Mouse (Mus musculus) midbrain, postnatal 0 days (tissue): ENCODE measurements around the gene Naa15. TPM values are rescaled to one million over a fixed set of nuclear protein-coding genes. Genes with fewer than 3 reads are reported as not detected.
A peak's percentile ranks its signal among the peaks of the same experiment; 100 is the strongest.

Experiments used
- ATAC-seq: fragments of 200-750 bp; cut with Nextera tagmentation; 2 replicates; pipeline ENCODE4 v1.8.0; 2017; ENCODE audit warnings: moderate number of reproducible peaks, mild to moderate bottlenecking, moderate TSS enrichment, moderate library complexity; ENCODE audit not compliant: low FRiP score
- DNase-seq: peaks from one replicate; pipeline ENCODE4 v3.0.0-alpha.2; 2015; ENCODE audit warnings: low spot score
- H3K27ac ChIP-seq: fragments of 300-500 bp; sonication (generic); 2 replicates; pipeline ENCODE4 v1.5.1; 2014; ENCODE audit warnings: low read depth, mild to moderate bottlenecking, low read length, mixed read lengths
- H3K27me3 ChIP-seq: fragments of 300-500 bp; sonication (generic); 2 replicates; pipeline ENCODE4 v1.6.1; 2014; ENCODE audit warnings: low read length, control low read depth, mixed read lengths; ENCODE audit not compliant: insufficient read depth
- H3K36me3 ChIP-seq: fragments of 300-500 bp; sonication (generic); 2 replicates; pipeline ENCODE4 v1.6.1; 2014; ENCODE audit warnings: low read length, control low read depth, mixed read lengths; ENCODE audit not compliant: insufficient read depth
- H3K4me1 ChIP-seq: fragments of 300-500 bp; sonication (generic); 2 replicates; pipeline ENCODE4 v1.6.1; 2014; ENCODE audit warnings: mild to moderate bottlenecking, control low read depth, antibody characterized with exemption, low read length, mixed read lengths; ENCODE audit not compliant: insufficient read depth
- H3K4me2 ChIP-seq: fragments of 300-500 bp; sonication (generic); 2 replicates; pipeline ENCODE4 v1.6.1; 2014; ENCODE audit warnings: low read depth, mild to moderate bottlenecking, low read length, mixed read lengths; ENCODE audit not compliant: poor library complexity, severe bottlenecking
- H3K4me3 ChIP-seq: fragments of 300-500 bp; sonication (generic); 2 replicates; pipeline ENCODE4 v1.5.1; 2014; ENCODE audit warnings: low read depth, mild to moderate bottlenecking, low read length, moderate library complexity
- H3K9ac ChIP-seq: fragments of 300-500 bp; sonication (generic); replicated peaks from 2 replicates; pipeline ENCODE4 v1.6.1; 2014; ENCODE audit warnings: mild to moderate bottlenecking, low read length, moderate library complexity, mixed read lengths; ENCODE audit not compliant: poor library complexity, severe bottlenecking
- H3K9me3 ChIP-seq: fragments of 300-500 bp; sonication (generic); 2 replicates; pipeline ENCODE4 v1.6.1; 2016; ENCODE audit warnings: low read length, control low read depth
- CTCF ChIP-seq: IDR thresholded peaks from 2 replicates; pipeline ENCODE4 v1.5.1; 2016; ENCODE audit warnings: antibody characterized with exemption, mild to moderate bottlenecking
- whole genome bisulfite sequencing: fragments of 180-500 bp; shearing (Covaris S2); extraction: QIAGEN DNeasy Blood & Tissue Kit; methylation state at CpG from one replicate; pipeline ENCODE4 v1.1.7; 2014; 5-methylcytosine and 5-hydroxymethylcytosine counted together
- polyA plus RNA-seq: library from polyadenylated mRNA; unstranded; fragments of >200 nt; fragmentation: Nextera tagmentation; extraction: Ambion mirVana; gene quantifications from 2 replicates; pipeline ENCODE4 v1.2.1, GENCODE M21; 2015
- total RNA-seq: library from RNA; depleted of rRNA; stranded (reverse); fragments of >200 nt; gene quantifications from 2 replicates; pipeline ENCODE4 v1.2.3, GENCODE M21; 2014; rRNA removed

Gene Naa15
- 19.5 and 33.8 TPM in 2 replicates for total RNA-seq
- 26.4 and 29.7 TPM in 2 replicates for polyA plus RNA-seq

DNA sequence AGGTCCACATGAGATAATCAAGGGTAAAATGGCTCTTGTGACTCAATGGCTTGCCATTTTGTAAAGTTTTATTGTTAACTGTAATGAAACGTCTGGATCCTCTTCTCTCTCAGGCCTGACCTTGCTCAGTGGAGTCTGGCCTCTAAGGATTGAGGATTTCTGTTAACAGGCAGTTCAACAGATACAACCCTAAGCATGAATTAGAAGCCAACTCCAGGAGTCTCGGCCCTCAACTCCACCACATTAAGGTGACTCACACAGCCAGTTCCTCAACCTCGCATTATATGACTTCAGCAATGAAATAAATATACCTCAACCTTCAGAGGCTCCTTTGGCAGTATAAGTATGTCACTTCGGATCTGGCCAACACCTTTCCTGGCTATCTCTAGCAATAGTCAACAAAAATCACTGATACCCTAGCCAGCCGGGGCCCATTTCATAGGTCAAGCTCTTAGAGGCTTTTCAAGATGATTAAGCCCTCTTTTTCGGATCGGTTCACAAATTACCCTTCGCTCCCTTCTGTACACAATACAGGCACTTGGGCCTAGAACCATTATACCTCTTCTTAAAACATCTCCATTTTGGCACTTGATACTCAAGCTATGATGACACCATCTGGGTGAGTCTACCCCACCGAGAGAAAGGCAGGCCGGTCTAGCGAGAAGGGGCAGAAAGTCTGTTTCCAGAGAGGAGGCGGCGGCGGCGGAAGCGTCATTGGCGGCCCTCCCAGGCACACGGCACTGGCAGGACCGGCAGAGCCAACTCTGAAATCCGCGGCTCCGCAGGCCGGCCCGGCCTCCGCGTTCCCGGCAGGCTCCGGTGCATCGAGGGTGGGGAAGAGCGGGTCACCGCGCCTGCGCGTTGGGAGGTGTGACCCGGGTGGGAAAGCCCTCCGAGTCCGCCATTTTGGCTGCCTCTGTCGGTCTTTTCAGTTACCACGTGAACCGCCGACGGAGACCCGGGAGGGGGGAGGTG lies at the start of gene Naa15:
TSS of gene Naa15 (plus strand) at position 51 of the 975 bp plus-strand sequence.
- no peaks in the 10 kb centered on the region for H3K36me3 ChIP-seq
- TF ChIP-seq CTCF, result no peak
- ATAC-seq (peak; percentile 92), DNase-seq (peak; percentile 98)
- peak within 1 kb of the TSS; percentile 98 for H3K4me3 ChIP-seq
- H3K4me2 ChIP-seq, result peak within 1 kb of the TSS; percentile 70
- no peaks in the 10 kb centered on the region for H3K27me3 ChIP-seq
- peak within 1 kb of the TSS; percentile 93 for H3K9ac ChIP-seq
- no peaks in the 10 kb centered on the region for H3K9me3 ChIP-seq
- 6% methylated on average over 43 of the region's 43 CpGs for WGBS
- peak within 1 kb of the TSS; percentile 92 for H3K27ac ChIP-seq
- peaks cover 8% of the 10 kb centered on the region; the same call in 1 of the 2 replicates for H3K4me1 ChIP-seq

DNA sequence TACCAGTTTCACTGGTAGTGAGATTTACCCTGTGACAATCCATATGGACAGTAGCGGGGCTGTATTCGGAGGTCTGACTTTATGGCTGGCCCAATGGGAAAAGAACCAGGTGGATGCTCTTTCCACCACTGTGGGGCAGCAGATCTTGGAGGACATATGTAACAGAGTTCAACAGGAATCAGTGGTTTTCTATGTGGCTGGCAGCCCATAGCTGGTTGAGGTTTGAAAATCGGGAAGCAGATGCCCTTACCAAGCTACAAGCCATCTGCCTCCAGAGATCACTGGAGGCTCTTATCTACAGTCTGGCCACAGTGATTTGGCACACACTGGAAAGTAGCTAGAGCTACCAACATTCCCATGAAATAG lies 49.4 kb upstream of the Naa15 start:
- Histone ChIP-seq H3K4me1 (no peaks in the 10 kb centered on the region), H3K9ac (0 out of 2 replicates have a peak overlapping the region, but pooled peaks have one; percentile 29), H3K4me2 (peak overlapping the region; percentile 68), H3K27ac (no peak overlapping the region), H3K9me3 (no peaks in the 10 kb centered on the region), H3K27me3 (no peaks in the 10 kb centered on the region; the same call in 1 of the 2 replicates), H3K36me3 (no peaks in the 10 kb centered on the region), H3K4me3 (peak overlapping the region; percentile 36)
- no peak for DNase-seq
- WGBS, result 9% methylated on average over 3 of the region's 3 CpGs
- peak; percentile 5; the same call in 1 of the 2 replicates for TF ChIP-seq CTCF
- ATAC-seq, result no peak; the same call in 1 of the 2 replicates

DNA sequence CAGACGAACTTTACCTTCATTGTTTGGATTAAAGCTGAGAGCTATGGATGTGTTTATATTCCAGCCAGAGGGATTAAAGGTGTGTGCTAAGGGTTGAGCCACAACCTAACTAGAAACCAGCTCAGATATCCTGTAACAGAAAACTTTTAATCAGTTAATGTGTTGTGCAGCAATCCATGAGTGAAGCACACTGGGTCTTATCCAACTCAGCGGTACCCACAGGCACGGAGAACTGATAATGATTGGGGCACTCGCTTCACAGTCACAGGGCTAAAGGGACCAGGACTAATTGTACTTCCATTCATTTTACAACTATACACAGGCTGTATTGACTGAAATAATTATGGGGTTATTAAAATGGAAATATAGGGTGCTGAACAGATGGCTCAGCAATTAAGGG lies 48.0 kb upstream of the Naa15 start:
- H3K27me3 ChIP-seq, result no peaks in the 10 kb centered on the region
- DNase-seq (no peak), ATAC-seq (no peak)
- H3K4me1 ChIP-seq, result no peaks in the 10 kb centered on the region
- H3K4me2 ChIP-seq, result no peak overlapping the region
- H3K36me3 ChIP-seq, result no peaks in the 10 kb centered on the region
- no peak for TF ChIP-seq CTCF
- H3K27ac ChIP-seq, result no peak overlapping the region
- 72% methylated on average over 4 of the region's 4 CpGs for WGBS
- no peak overlapping the region for H3K9ac ChIP-seq
- H3K4me3 ChIP-seq, result no peak overlapping the region
- H3K9me3 ChIP-seq, result no peaks in the 10 kb centered on the region

DNA sequence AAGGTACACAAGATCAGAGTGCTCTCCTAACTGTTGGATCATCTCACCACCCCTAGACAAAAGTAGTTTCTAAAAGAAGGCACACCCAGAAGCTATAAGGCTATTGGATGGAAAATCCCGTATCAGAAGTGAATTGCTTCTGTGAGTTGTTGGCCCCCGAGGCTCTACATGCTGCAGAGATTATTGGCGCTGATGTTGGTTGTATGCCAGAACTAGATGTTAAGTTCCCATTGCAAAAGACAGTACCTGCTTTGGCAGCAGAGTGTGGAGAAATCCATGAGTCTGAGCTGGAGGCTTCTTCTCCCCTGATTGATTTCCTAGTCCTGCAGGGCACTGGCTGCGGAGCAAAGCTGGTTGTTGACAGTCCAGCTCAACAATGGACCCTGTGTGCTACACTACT lies 46.9 kb upstream of the Naa15 start:
- Histone ChIP-seq H3K4me1 (no peaks in the 10 kb centered on the region), H3K9me3 (no peaks in the 10 kb centered on the region), H3K27me3 (no peaks in the 10 kb centered on the region), H3K36me3 (no peaks in the 10 kb centered on the region), H3K27ac (no peak overlapping the region), H3K4me2 (no peak overlapping the region), H3K4me3 (no peak overlapping the region), H3K9ac (no peak overlapping the region)
- ATAC-seq, result no peak
- TF ChIP-seq CTCF, result no peak
- DNase-seq, result no peak
- 80% methylated on average over 4 of the region's 4 CpGs for WGBS

DNA sequence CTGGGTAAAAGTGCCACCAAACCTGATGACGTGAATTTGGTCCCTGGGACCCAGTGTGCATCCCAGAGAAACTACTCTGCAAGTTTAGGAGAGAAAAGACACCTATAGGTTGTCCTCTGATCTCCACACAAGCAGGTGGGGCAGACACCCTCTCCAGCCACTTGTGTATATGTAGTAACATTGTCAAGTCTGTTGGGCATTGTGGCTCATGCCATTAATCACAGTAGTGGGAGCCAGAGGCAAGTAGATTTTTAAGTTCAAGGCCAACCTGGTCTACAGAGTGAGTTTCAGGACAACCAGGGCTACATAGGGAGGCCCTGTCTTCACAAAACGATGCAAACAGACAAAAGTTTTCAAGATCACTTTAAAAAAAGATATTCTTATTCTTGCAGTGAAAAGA lies 43.1 kb upstream of the Naa15 start:
- H3K9ac ChIP-seq, result no peak overlapping the region
- 63% methylated on average over 2 of the region's 2 CpGs for WGBS
- ATAC-seq (no peak), DNase-seq (no peak)
- H3K36me3 ChIP-seq, result no peaks in the 10 kb centered on the region
- no peaks in the 10 kb centered on the region for H3K4me1 ChIP-seq
- no peak overlapping the region for H3K4me2 ChIP-seq
- no peaks in the 10 kb centered on the region for H3K27me3 ChIP-seq
- TF ChIP-seq CTCF, result no peak
- H3K4me3 ChIP-seq, result no peak overlapping the region
- H3K9me3 ChIP-seq, result no peaks in the 10 kb centered on the region
- H3K27ac ChIP-seq, result no peak overlapping the region

DNA sequence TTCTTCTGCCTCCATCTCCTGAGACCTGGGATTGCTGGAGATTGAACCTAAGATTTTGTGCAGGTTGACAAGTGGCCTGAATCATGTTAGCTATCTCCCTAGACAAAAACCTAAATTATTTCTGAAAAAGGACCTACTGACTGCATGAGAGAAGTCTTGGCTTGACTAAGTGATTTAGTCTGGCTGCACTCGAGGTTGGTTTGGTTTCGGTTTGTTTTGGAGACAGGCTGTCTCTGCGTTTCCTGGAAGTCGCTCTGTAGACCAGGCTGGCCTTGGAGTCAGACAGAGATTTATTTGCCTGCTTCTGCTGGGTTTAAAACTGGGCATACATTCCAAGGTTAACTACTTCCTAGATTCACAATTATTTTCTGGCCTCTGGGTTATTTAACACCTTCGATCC lies 42.1 kb upstream of the Naa15 start:
- no peaks in the 10 kb centered on the region for H3K27me3 ChIP-seq
- no peak overlapping the region for H3K9ac ChIP-seq
- H3K4me2 ChIP-seq, result no peak overlapping the region
- TF ChIP-seq CTCF, result no peak
- no peaks in the 10 kb centered on the region for H3K4me1 ChIP-seq
- 78% methylated on average over 5 of the region's 5 CpGs for WGBS
- no peaks in the 10 kb centered on the region for H3K36me3 ChIP-seq
- no peaks in the 10 kb centered on the region for H3K9me3 ChIP-seq
- DNase-seq (no peak), ATAC-seq (no peak)
- no peak overlapping the region for H3K27ac ChIP-seq
- no peak overlapping the region for H3K4me3 ChIP-seq
